Mouse (Mus musculus) thymus, adult 2 months (tissue): ENCODE measurements around the gene Fam221b.

Experiments used
- CTCF ChIP-seq: fragments of 200-500 bp; IDR thresholded peaks from 2 replicates; pipeline ENCODE4 v1.5.1; 2012; ENCODE audit warnings: mild to moderate bottlenecking, control low read depth, low read length, moderate library complexity, borderline replicate concordance; ENCODE audit not compliant: control insufficient read depth, poor library complexity, insufficient read depth; ENCODE audit errors: extremely low read depth
- POLR2A ChIP-seq: fragments of 200-500 bp; IDR thresholded peaks from 2 replicates; pipeline ENCODE4 v1.6.1; 2012; ENCODE audit warnings: mild to moderate bottlenecking, low read length, control low read depth, moderate library complexity; ENCODE audit not compliant: control insufficient read depth, poor library complexity, insufficient read depth; ENCODE audit errors: extremely low read depth

DNA sequence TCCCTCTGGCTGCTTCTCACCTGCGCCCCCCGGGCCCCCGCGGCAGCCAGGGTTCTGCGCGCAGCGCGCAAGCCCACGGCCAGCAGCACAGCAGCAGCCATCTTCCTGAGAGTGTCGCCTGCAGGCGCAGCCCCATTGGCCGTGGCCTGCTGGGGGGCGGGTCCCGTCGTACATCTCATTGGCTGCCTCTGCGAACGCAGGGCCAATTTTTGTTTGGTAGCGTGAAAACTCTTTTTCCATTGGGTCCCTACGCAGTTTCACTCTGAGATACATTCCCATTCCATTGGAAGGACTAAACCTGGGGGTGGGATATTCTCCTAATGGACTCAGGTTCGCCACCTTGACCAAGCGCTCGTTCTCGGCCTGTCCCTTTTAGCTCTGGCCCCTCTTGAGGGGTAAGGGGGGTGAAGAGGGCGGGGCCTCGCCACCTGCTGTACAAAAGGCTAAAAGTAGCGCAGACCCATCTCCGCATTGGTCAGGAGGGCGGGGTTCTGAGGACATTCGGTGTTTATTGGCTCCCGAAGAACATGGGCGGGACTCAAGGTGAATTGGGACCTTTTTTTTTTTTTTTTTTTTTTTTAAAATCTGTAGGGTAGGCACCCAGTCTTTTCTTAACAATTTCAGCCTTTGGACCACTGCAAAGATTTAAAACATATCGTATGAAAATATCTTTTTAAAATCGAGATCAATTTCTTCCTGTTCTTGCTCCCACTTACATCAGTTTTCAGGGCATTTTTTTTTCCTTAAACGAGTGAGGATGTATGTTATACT, 12.4 kb downstream of the Fam221b start, which contains the start of gene Hint2:
- TF ChIP-seq POLR2A (peak; percentile 63; the same call in 1 of the 2 replicates), CTCF (no peak; the same call in 1 of the 2 replicates)
